In genomic region chr10:83727846-83728245, GRCm38 (mm10) we compare ENCODE assay signal across 23 mouse cellular contexts. TPM values are rescaled to one million over a fixed set of nuclear protein-coding genes. Genes with fewer than 3 reads are reported as not detected.
DNase-seq lines count a peak whose midpoint lies in the region; ATAC-seq and TF ChIP-seq lines count a peak whose summit lies in the region.
"Had no signal": no experiment of that assay in that cellular context is flagged by ENCODE, and none has a peak within 500 bp of the region (broad histone marks: within the 10 kb centered on the region; RNA-seq: fewer than 3 reads in every experiment).

No protein-coding gene starts in this region.

- no peak for ATAC-seq in cerebellum, adult (ENCODE audit: insufficient number of reproducible peaks, low FRiP score, low TSS enrichment)
- ATAC-seq: forebrain, postnatal 0 days had no signal

- peak; percentile 42 for DNase-seq in gastrocnemius, adult 2 months
- DNase-seq in gastrocnemius, postnatal 10 days = no peak
- peak; percentile 19 for DNase-seq in kidney, adult 9 months
- no peak for DNase-seq in kidney, postnatal 14 days
- DNase-seq in adipocyte (ENCODE audit: low spot score) = peak; percentile 21
- DNase-seq in skeletal muscle tissue, adult 2 months (ENCODE audit: low read depth, low spot score) = peak; percentile 25
- no peak for DNase-seq in lung, postnatal 14 days
- DNase-seq: adrenal gland, adult 8-10 months; adrenal gland, postnatal 25 days; cerebellum, adult 11 months; cerebellum, adult 2 months; cerebellum, adult 9-11 months; cerebellum, postnatal 25 days; embryo, embryonic 11 days; forebrain, postnatal 0 days; gastrocnemius, postnatal 36 days had no signal

- no peak overlapping the region for H3K4me3 ChIP-seq in gastrocnemius, adult 2 months
- H3K4me3 ChIP-seq: embryonic facial prominence, embryonic 10.5 days; embryonic facial prominence, embryonic 13.5 days; erythroblast, embryonic 14.5 days; forebrain, embryonic 10.5 days; hindbrain, embryonic 12.5 days; hindbrain, embryonic 15.5 days had no signal

- H3K27ac ChIP-seq in gastrocnemius, adult 2 months = no peak overlapping the region
- H3K27ac ChIP-seq: embryonic facial prominence, embryonic 10.5 days; embryonic facial prominence, embryonic 13.5 days; forebrain, embryonic 10.5 days; hindbrain, embryonic 12.5 days; hindbrain, embryonic 15.5 days had no signal

- TF ChIP-seq CTCF in gastrocnemius, adult 2 months (IDR thresholded peaks at IDR 0.05) = no peak

- intact Hi-C loops in gastrocnemius, adult 2 months (cut with DNase I) = loop anchor here (5.0 kb wide), 1 partner anchor 81 kb away; the partner anchor contains the start of gene Appl2

RNA-seq across cellular contexts. Expression of gene 1500009L16Rik, which starts 5.2 kb away (rescaled TPM):
- 1 to 10 TPM in 1 of 2 experiments, under 1 TPM in 1; 0.89 to 1.4 TPM for total RNA-seq in gastrocnemius, adult 2 months (2021)
- total RNA-seq in gastrocnemius, postnatal 10 days (2021) = 1 to 10 TPM; 5.1 to 5.2 TPM

Comparison
In these comparisons a context has a peak if more than half of its experiments do, and no peak if none do; other contexts are left out.
1. DNase-seq: peak in gastrocnemius, adult 2 months (single experiment), kidney, adult 9 months (single experiment), adipocyte (single experiment) and skeletal muscle tissue, adult 2 months (single experiment); none in gastrocnemius, postnatal 10 days (single experiment), kidney, postnatal 14 days (single experiment) and lung, postnatal 14 days (single experiment).